Mouse (Mus musculus): ENCODE results near the gene Ccdc97. TPM values are rescaled to one million over a fixed set of nuclear protein-coding genes. Genes with fewer than 3 reads are reported as not detected.

Ccdc97 gene
- total RNA-seq (2023), result 99.0 TPM

DNA sequence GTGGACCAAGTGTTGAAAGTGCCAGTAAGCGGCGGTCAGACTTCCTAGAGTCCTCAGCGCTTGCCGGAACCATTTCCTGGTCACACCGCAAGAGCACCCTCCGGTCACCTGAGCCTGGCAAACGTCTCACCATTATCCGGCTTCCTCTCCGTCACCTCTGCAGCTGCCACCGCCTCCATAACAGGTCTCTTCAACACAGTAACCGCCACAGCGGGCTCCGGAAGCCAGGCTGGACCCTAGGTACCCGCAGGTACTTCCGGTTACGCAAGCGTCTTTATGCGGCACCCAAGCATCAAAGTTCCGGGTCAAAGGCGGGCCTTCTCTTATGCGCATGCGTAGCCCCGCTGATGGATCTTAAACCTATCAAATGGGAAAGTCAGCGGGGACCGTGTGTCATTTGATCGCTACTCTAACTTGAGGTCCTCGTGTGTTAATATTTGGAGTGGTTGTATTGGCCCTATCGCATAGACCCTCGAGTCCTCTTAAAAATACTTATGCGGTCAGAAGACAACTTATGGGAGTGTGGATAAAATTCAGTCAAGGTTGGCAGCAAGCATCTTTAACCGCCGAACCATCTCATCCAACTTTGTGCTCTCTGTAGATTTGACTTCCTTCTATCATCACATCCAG, at the start of gene Ccdc97:
Gene Ccdc97, minus strand, starts transcription at position 301 of the 630 bp plus-strand sequence.

DNA sequence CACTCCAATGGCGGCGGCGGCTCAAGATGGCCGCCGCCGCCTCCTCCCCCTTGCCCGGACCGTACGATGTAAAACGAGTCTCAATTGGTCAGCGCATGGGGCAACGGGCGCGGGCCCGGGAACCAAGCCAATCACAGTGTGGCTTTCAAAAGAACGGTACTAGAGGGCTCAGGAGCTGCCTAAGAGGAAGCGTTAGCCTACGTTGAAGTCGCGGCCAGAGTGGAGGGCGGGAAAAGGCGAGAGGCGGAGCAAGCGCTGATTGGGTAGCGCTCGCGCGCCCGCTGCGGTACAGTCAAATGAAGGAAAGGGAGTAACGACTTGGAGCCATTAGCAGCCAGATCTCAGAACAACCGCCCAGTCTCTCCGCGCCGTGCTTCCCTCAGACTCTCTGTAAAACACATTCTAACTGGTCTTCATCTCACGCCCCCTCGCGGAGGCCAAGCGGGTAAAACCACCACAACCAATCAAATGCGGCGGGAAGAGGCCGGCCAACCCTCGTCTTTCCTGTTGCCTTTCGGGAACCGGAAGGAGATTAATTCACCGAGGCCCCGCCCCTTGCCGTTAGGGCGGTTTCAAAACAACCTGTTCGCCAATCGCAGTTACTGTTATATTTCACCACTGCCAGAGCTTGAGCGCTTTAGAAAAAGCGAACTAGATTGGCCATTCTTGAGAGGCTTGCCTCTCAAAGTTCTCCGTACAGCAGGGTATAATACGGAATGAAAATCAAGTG, 36.0 kb upstream of the Ccdc97 start, which contains the start of gene Hnrnpul1:
Gene Hnrnpul1, minus strand, starts transcription at position 20 of the 730 bp plus-strand sequence.

GRCm38 (mm10) chr7:25686680-25687531, 32.0 kb downstream of the Ccdc97 start, which contains the start of gene Tgfb1:
Gene Tgfb1 (plus strand): TSS chr7:25687002.

GRCm38 (mm10) chr7:25680514-25681258, 38.2 kb downstream of the Ccdc97 start, which contains the start of gene B9d2:
Gene B9d2 (plus strand): TSS chr7:25680780.

GRCm38 (mm10) chr7:25674719-25675300, 44.1 kb downstream of the Ccdc97 start, which contains the start of gene Tmem91:
Gene Tmem91 (minus strand): TSS chr7:25675166.

Other genes with a start within 250 kb of the Ccdc97 start
- 4.2 TPM for gene Ceacam1, start 241.5 kb downstream of the Ccdc97 start, total RNA-seq (2023)
- 0.29 TPM for gene Ceacam2, start 179.2 kb downstream of the Ccdc97 start, total RNA-seq (2023)
- not detected for gene Erich4, start 103.2 kb downstream of the Ccdc97 start, total RNA-seq (2023)
- gene Dmac2, start 99.7 kb downstream of the Ccdc97 start, total RNA-seq (2023), result 77.8 TPM
- gene B3gnt8, start 92.4 kb downstream of the Ccdc97 start, total RNA-seq (2023), result 1.6 TPM
- 23.9 TPM for gene Bckdha, start 60.1 kb downstream of the Ccdc97 start, total RNA-seq (2023)
- 52.9 TPM for gene Exosc5, start 59.9 kb downstream of the Ccdc97 start, total RNA-seq (2023)
- not detected for gene Tmem91, start 43.9 kb downstream of the Ccdc97 start, total RNA-seq (2023)
- gene B9d2, start 38.3 kb downstream of the Ccdc97 start, total RNA-seq (2023), result 27.3 TPM
- gene Tgfb1, start 32.1 kb downstream of the Ccdc97 start, total RNA-seq (2023), result 175 TPM
- gene Hnrnpul1, start 35.7 kb upstream of the Ccdc97 start, total RNA-seq (2023), result 210 TPM
- 7.5 TPM for gene Axl, start 69.6 kb upstream of the Ccdc97 start, total RNA-seq (2023)
- 10.3 TPM for gene Cyp2s1, start 97.8 kb upstream of the Ccdc97 start, total RNA-seq (2023)
- gene Cyp2b10, start 178.5 kb upstream of the Ccdc97 start, total RNA-seq (2023), result not detected